Mouse (Mus musculus) cerebellum, postnatal 10 days (tissue): Measurements from ENCODE around the gene H6pd.

Experiments used
- DNase-seq, 2 experiments: peaks; one replicate each; pipeline ENCODE4 v3.0.0; 2021; ENCODE audit warnings: mixed read lengths in 2 of 2

The H6pd gene

GRCm38 (mm10) chr4:150019741-150020380 is 11.0 kb upstream of the H6pd start:
- DNase-seq = no peak

GRCm38 (mm10) chr4:150015436-150015835 is 6.6 kb upstream of the H6pd start:
- no peak for DNase-seq

GRCm38 (mm10) chr4:150014378-150015091 is 5.7 kb upstream of the H6pd start:
- DNase-seq = no peak

GRCm38 (mm10) chr4:150013805-150014204 is 5.0 kb upstream of the H6pd start:
- DNase-seq = no peak

- DNase-seq = no peak
These were observed 4.4 kb upstream of the H6pd start for GRCm38 (mm10) chr4:150013186-150013690.

- no peak for DNase-seq
These were observed 3.5 kb upstream of the H6pd start for GRCm38 (mm10) chr4:150012322-150012723.

- no peak for DNase-seq
These were observed 2.9 kb upstream of the H6pd start for GRCm38 (mm10) chr4:150011564-150012321.

- DNase-seq = no peak
These were observed 1.4 kb upstream of the H6pd start for GRCm38 (mm10) chr4:150010054-150010730.

GRCm38 (mm10) chr4:150009587-150009930 is 736 bp upstream of the H6pd start:
- DNase-seq = no peak

GRCm38 (mm10) chr4:150008325-150008852 is 434 bp downstream of the H6pd start:
- peak; percentile 79 to 83 for DNase-seq

GRCm38 (mm10) chr4:150007444-150007843 is 1.4 kb downstream of the H6pd start:
- no peak for DNase-seq

GRCm38 (mm10) chr4:150006991-150007390 is 1.8 kb downstream of the H6pd start:
- no peak for DNase-seq

- no peak for DNase-seq
These were observed 2.5 kb downstream of the H6pd start for GRCm38 (mm10) chr4:150006122-150006854.

- DNase-seq = no peak
These were observed 3.6 kb downstream of the H6pd start for GRCm38 (mm10) chr4:150005231-150005630.

- DNase-seq = no peak
These were observed 5.2 kb downstream of the H6pd start for GRCm38 (mm10) chr4:150003641-150004040.

- DNase-seq = no peak
These were observed 5.7 kb downstream of the H6pd start for GRCm38 (mm10) chr4:150003021-150003580.

GRCm38 (mm10) chr4:150002021-150002528 is 6.7 kb downstream of the H6pd start:
- DNase-seq = no peak

GRCm38 (mm10) chr4:150001221-150001860 is 7.5 kb downstream of the H6pd start:
- peak in 1 of 2 experiments; percentile 14 for DNase-seq

- DNase-seq = no peak
These were observed 8.8 kb downstream of the H6pd start for GRCm38 (mm10) chr4:149999931-150000555.

- DNase-seq = no peak
These were observed 9.3 kb downstream of the H6pd start for GRCm38 (mm10) chr4:149999510-149999900.
